Mouse (Mus musculus) hindbrain, embryonic 12.5 days (tissue): Measurements from ENCODE around the gene Mast3. TPM values are rescaled to one million over a fixed set of nuclear protein-coding genes. Genes with fewer than 3 reads are reported as not detected.
"Not testable (repeated sequence)": the region's sequence is repeated elsewhere in the genome, so short reads cannot be mapped to it uniquely, and the experiment has no call there.

ENCODE experiments used
- ATAC-seq: fragments of 200-750 bp; cut with Nextera tagmentation; 2 replicates; pipeline ENCODE4 v1.8.0; 2017; ENCODE audit warnings: moderate TSS enrichment; ENCODE audit not compliant: low FRiP score
- H3K27ac ChIP-seq: fragments of 300-500 bp; sonication (generic); 2 replicates; pipeline ENCODE4 v1.5.1; 2016; ENCODE audit warnings: mild to moderate bottlenecking
- H3K27me3 ChIP-seq: fragments of 300-500 bp; sonication (generic); 2 replicates; pipeline ENCODE4 v1.6.1; 2016; ENCODE audit warnings: mild to moderate bottlenecking
- H3K36me3 ChIP-seq: fragments of 300-500 bp; sonication (generic); 2 replicates; pipeline ENCODE4 v1.6.1; 2016; ENCODE audit warnings: mild to moderate bottlenecking
- H3K4me1 ChIP-seq: fragments of 300-500 bp; sonication (generic); 2 replicates; pipeline ENCODE4 v1.6.1; 2016
- H3K4me2 ChIP-seq: fragments of 300-500 bp; sonication (generic); replicated peaks from 2 replicates; pipeline ENCODE4 v1.6.1; 2016; ENCODE audit warnings: mild to moderate bottlenecking
- H3K4me3 ChIP-seq: fragments of 300-500 bp; sonication (generic); 2 replicates; pipeline ENCODE4 v1.5.1; 2016; ENCODE audit warnings: mild to moderate bottlenecking
- H3K9ac ChIP-seq: fragments of 300-500 bp; sonication (generic); 2 replicates; pipeline ENCODE4 v1.6.1; 2016; ENCODE audit warnings: mild to moderate bottlenecking, moderate library complexity
- H3K9me3 ChIP-seq: fragments of 300-500 bp; sonication (generic); replicated peaks from 2 replicates; pipeline ENCODE4 v1.6.1; 2016; ENCODE audit warnings: mild to moderate bottlenecking
- WGBS: fragments of 180-500 bp; shearing (Covaris S2); methylation state at CpG from one replicate; pipeline ENCODE4 v1.1.7; 2016; 5-methylcytosine and 5-hydroxymethylcytosine counted together
- polyA plus RNA-seq: library from polyadenylated mRNA; unstranded; fragments of >200 nt; fragmentation: Nextera tagmentation; extraction: Ambion mirVana; gene quantifications from 2 replicates; pipeline ENCODE4 v1.2.1, GENCODE M21; 2016

Mast3 gene
- polyA plus RNA-seq, 1 experiment from 2014 or later: 17.7 TPM

- peaks cover 4% of the 10 kb centered on the region; the same call in 1 of the 2 replicates for H3K4me1 ChIP-seq
- 90% methylated on average over 8 of the region's 8 CpGs for WGBS
- no peak overlapping the region for H3K4me3 ChIP-seq
- H3K9me3 ChIP-seq: 0 out of 2 replicates have a peak, but pooled peaks cover 3% of the 10 kb centered on the region
- no peak overlapping the region for H3K9ac ChIP-seq
- no peak for ATAC-seq
- peaks cover 7% of the 10 kb centered on the region; the same call in 1 of the 2 replicates for H3K36me3 ChIP-seq
- no peaks in the 10 kb centered on the region for H3K27me3 ChIP-seq
- no peak overlapping the region for H3K27ac ChIP-seq
- no peak overlapping the region for H3K4me2 ChIP-seq
Observed at GRCm38 (mm10) chr8:70831517-70831916, 26.7 kb upstream of the Mast3 start.

- Histone ChIP-seq H3K27ac (no peak overlapping the region), H3K4me3 (no peak overlapping the region), H3K27me3 (peaks cover 5% of the 10 kb centered on the region; the same call in 1 of the 2 replicates), H3K4me1 (no peaks in the 10 kb centered on the region), H3K9me3 (0 out of 2 replicates have a peak, but pooled peaks cover 3% of the 10 kb centered on the region), H3K4me2 (no peak overlapping the region), H3K36me3 (no peaks in the 10 kb centered on the region), H3K9ac (no peak overlapping the region)
- WGBS: 86% methylated on average over 1 of the region's 1 CpGs
- no peak for ATAC-seq
Observed at GRCm38 (mm10) chr8:70827796-70828195, 22.9 kb upstream of the Mast3 start.

GRCm38 (mm10) chr8:70827010-70827409 lies 22.2 kb upstream of the Mast3 start:
- 0 out of 2 replicates have a peak, but pooled peaks cover 3% of the 10 kb centered on the region for H3K9me3 ChIP-seq
- no peak overlapping the region for H3K27ac ChIP-seq
- no peaks in the 10 kb centered on the region for H3K4me1 ChIP-seq
- H3K4me3 ChIP-seq: no peak overlapping the region
- ATAC-seq: no peak
- H3K36me3 ChIP-seq: no peaks in the 10 kb centered on the region
- no peak overlapping the region for H3K9ac ChIP-seq
- H3K27me3 ChIP-seq: peaks cover 5% of the 10 kb centered on the region; the same call in 1 of the 2 replicates
- WGBS: 91% methylated on average over 2 of the region's 2 CpGs
- no peak overlapping the region for H3K4me2 ChIP-seq

DNA sequence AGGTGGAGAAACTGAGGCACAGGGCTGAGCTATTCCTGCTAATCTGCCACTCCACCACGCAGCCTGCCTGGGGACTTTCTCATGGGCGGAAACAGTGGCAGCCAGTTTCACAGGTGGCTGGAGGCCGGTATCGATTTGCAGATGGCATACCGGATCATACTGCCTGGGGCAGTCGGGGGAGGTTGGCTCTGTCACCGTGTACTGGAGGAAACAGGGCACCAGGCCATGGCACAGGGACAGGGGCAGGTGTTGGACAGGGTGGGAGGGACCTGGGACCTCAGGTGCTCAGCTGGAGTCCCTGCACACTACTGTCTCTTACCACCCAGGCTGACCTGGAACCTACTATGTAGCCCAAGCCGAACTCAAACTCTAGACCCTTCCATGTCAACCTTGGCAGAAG lies 21.0 kb upstream of the Mast3 start:
- H3K9ac ChIP-seq: no peak overlapping the region
- H3K4me2 ChIP-seq: no peak overlapping the region
- no peak overlapping the region for H3K27ac ChIP-seq
- no peaks in the 10 kb centered on the region for H3K4me1 ChIP-seq
- H3K4me3 ChIP-seq: no peak overlapping the region
- WGBS: 84% methylated on average over 8 of the region's 8 CpGs
- no peaks in the 10 kb centered on the region for H3K36me3 ChIP-seq
- ATAC-seq: no peak
- H3K9me3 ChIP-seq: 0 out of 2 replicates have a peak, but pooled peaks cover 3% of the 10 kb centered on the region
- peaks cover 8% of the 10 kb centered on the region for H3K27me3 ChIP-seq

- Histone ChIP-seq H3K9ac (0 out of 2 replicates have a peak overlapping the region, but pooled peaks have one; percentile 27), H3K27ac (no peak overlapping the region), H3K27me3 (peaks cover 27% of the 10 kb centered on the region), H3K4me2 (no peak overlapping the region), H3K36me3 (no peaks in the 10 kb centered on the region), H3K4me1 (peaks cover 3% of the 10 kb centered on the region; the same call in 1 of the 2 replicates), H3K9me3 (peaks cover 6% of the 10 kb centered on the region; the same call in 1 of the 2 replicates), H3K4me3 (no peak overlapping the region)
- no peak for ATAC-seq
- 87% methylated on average over 7 of the region's 7 CpGs for WGBS
Observed at GRCm38 (mm10) chr8:70823802-70824201, 18.9 kb upstream of the Mast3 start.

DNA sequence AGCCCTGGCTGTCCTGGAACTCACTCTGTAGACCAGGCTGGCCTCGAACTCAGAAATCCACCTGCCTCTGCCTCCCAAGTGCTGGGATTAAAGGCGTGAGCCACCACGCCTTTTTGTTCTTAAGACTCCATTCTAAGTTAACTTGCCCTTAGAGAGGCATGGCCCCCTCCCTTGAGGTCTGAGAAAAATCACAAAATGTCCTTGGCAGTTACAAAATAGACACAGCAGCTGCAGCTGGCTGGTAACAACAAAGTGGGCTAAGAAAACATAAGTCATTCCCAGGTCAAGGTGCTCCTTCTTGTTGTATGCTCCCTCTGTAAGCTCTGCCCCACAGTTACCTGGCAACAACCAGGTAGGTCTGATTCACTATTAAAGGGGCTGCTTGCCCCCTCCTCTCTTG lies 17.7 kb upstream of the Mast3 start:
- H3K27ac ChIP-seq, H3K4me2 ChIP-seq, H3K9ac ChIP-seq, H3K36me3 ChIP-seq, H3K4me1 ChIP-seq, H3K4me3 ChIP-seq, ATAC-seq: not testable (repeated sequence)
- Histone ChIP-seq H3K9me3 (peaks cover 12% of the 10 kb centered on the region; the same call in 1 of the 2 replicates), H3K27me3 (peaks cover 28% of the 10 kb centered on the region)
- 90% methylated on average over 3 of the region's 3 CpGs for WGBS

GRCm38 (mm10) chr8:70821992-70822391 lies 17.1 kb upstream of the Mast3 start:
- Histone ChIP-seq H3K4me1 (peaks cover 4% of the 10 kb centered on the region; the same call in 1 of the 2 replicates), H3K4me3 (no peak overlapping the region), H3K9me3 (peaks cover 11% of the 10 kb centered on the region; the same call in 1 of the 2 replicates), H3K27ac (no peak overlapping the region), H3K4me2 (no peak overlapping the region), H3K9ac (no peak overlapping the region), H3K27me3 (peaks cover 34% of the 10 kb centered on the region), H3K36me3 (no peaks in the 10 kb centered on the region)
- 51% methylated on average over 11 of the region's 11 CpGs for WGBS
- no peak for ATAC-seq

- ATAC-seq: 0 out of 2 replicates have a peak, but pooled peaks have one; percentile 17
- Histone ChIP-seq H3K27me3 (peaks cover 39% of the 10 kb centered on the region), H3K9me3 (peaks cover 9% of the 10 kb centered on the region; the same call in 1 of the 2 replicates), H3K27ac (no peak overlapping the region), H3K4me2 (no peak overlapping the region), H3K4me1 (peaks cover 8% of the 10 kb centered on the region; the same call in 1 of the 2 replicates), H3K36me3 (no peaks in the 10 kb centered on the region), H3K9ac (no peak overlapping the region), H3K4me3 (no peak overlapping the region)
- WGBS: 16% methylated on average over 30 of the region's 30 CpGs
Observed at GRCm38 (mm10) chr8:70821399-70821962, 16.6 kb upstream of the Mast3 start.

DNA sequence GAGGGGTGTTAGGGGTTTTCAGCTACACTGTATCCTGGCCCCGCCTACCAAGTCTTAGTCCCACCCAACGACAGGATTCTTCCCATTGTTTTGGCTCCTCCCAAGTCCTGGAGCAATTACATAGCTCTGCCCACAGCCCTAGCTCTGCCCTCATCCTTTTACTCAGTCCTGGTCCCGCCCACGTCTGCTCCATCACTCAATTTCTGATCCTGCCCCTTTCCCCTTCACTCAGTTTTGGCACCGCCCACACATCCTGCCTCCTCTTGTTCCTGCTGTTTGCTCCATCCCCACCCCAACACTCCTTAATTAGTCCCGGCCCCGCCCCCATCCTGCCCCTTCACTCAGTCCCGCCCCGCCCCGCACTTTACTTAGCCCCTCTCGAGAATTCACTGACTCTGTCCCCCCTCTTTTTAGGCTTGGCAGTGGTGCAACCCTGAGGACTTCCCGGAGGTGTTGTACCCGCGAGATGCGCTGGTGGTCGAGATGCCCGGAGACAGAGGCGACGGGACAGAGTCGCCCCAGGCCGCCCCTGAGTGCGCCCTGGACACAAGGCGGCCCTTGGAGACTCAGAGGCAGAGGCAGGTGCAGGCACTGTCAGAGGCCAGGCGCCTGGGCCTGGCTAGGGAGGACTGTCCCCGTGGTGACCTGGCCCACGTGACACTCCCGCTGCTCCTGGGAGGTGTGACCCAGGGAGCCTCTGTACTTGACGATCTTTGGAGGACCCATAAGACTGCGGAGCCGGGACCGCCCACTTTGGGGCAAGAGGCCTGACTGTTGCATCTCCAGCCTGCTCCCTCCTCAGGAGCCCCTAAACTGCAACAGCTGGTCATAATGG lies 15.5 kb upstream of the Mast3 start:
- peaks cover 9% of the 10 kb centered on the region; the same call in 1 of the 2 replicates for H3K9me3 ChIP-seq
- H3K27me3 ChIP-seq: peaks cover 51% of the 10 kb centered on the region
- WGBS: 4% methylated on average over 31 of the region's 31 CpGs
- H3K4me2 ChIP-seq: 0 out of 2 replicates have a peak overlapping the region, but pooled peaks have one; percentile 17
- H3K9ac ChIP-seq: no peak overlapping the region
- peak; percentile 65 for ATAC-seq
- H3K27ac ChIP-seq: no peak overlapping the region
- no peak overlapping the region for H3K4me3 ChIP-seq
- no peaks in the 10 kb centered on the region for H3K36me3 ChIP-seq
- H3K4me1 ChIP-seq: peaks cover 9% of the 10 kb centered on the region; the same call in 1 of the 2 replicates

GRCm38 (mm10) chr8:70816679-70817078 lies 11.8 kb upstream of the Mast3 start:
- peaks cover 9% of the 10 kb centered on the region; the same call in 1 of the 2 replicates for H3K4me1 ChIP-seq
- 0 out of 2 replicates have a peak overlapping the region, but pooled peaks have one; percentile 24 for H3K9ac ChIP-seq
- peak overlapping the region; percentile 28 for H3K4me2 ChIP-seq
- no peak for ATAC-seq
- 0 out of 2 replicates have a peak overlapping the region, but pooled peaks have one; percentile 3 for H3K4me3 ChIP-seq
- peaks cover 9% of the 10 kb centered on the region; the same call in 1 of the 2 replicates for H3K9me3 ChIP-seq
- peaks cover 57% of the 10 kb centered on the region for H3K27me3 ChIP-seq
- 9% methylated on average over 27 of the region's 30 CpGs for WGBS
- H3K36me3 ChIP-seq: no peaks in the 10 kb centered on the region
- no peak overlapping the region for H3K27ac ChIP-seq

DNA sequence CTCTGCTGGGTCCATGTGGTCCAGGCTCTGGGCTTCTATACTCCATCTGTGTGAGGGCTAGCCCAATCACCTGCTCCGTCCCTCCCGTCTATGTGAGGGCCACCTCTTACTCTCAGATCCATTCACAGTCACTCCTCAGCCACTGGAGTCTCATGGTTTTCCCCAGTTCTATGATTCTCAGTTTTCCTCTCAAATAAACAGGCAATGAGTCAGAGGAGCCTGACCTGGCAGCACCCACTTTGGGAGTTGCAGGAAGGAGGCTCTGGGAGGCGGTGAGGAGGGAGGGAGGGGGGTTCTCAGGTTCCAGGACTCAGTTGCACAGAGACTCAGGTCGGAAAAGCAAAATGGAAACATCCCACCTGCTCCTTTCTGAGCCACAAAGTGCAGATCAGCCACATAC lies 8.0 kb upstream of the Mast3 start:
- Histone ChIP-seq H3K27me3 (peaks cover 42% of the 10 kb centered on the region), H3K4me2 (no peak overlapping the region), H3K27ac (no peak overlapping the region), H3K4me1 (peaks cover 5% of the 10 kb centered on the region; the same call in 1 of the 2 replicates), H3K36me3 (no peaks in the 10 kb centered on the region), H3K9ac (no peak overlapping the region), H3K9me3 (no peaks in the 10 kb centered on the region), H3K4me3 (no peak overlapping the region)
- ATAC-seq: no peak
- 63% methylated on average over 4 of the region's 4 CpGs for WGBS

- H3K27ac ChIP-seq: no peak overlapping the region
- H3K9me3 ChIP-seq: no peaks in the 10 kb centered on the region
- H3K36me3 ChIP-seq: no peaks in the 10 kb centered on the region
- peaks cover 39% of the 10 kb centered on the region for H3K27me3 ChIP-seq
- no peak overlapping the region for H3K4me2 ChIP-seq
- ATAC-seq: no peak
- no peak overlapping the region for H3K4me3 ChIP-seq
- peaks cover 5% of the 10 kb centered on the region; the same call in 1 of the 2 replicates for H3K4me1 ChIP-seq
- WGBS: 31% methylated on average over 4 of the region's 4 CpGs
- no peak overlapping the region for H3K9ac ChIP-seq
Observed at GRCm38 (mm10) chr8:70812055-70812454, 7.2 kb upstream of the Mast3 start.
